Mouse (Mus musculus): ENCODE results near the gene Lmf1. TPM values are rescaled to one million over a fixed set of nuclear protein-coding genes. Genes with fewer than 3 reads are reported as not detected.
A peak's percentile ranks its signal among the peaks of the same experiment; 100 is the strongest.

Gene Lmf1
- polyA plus RNA-seq, 1 experiment from 2014 or later, result 26.7 TPM

DNA sequence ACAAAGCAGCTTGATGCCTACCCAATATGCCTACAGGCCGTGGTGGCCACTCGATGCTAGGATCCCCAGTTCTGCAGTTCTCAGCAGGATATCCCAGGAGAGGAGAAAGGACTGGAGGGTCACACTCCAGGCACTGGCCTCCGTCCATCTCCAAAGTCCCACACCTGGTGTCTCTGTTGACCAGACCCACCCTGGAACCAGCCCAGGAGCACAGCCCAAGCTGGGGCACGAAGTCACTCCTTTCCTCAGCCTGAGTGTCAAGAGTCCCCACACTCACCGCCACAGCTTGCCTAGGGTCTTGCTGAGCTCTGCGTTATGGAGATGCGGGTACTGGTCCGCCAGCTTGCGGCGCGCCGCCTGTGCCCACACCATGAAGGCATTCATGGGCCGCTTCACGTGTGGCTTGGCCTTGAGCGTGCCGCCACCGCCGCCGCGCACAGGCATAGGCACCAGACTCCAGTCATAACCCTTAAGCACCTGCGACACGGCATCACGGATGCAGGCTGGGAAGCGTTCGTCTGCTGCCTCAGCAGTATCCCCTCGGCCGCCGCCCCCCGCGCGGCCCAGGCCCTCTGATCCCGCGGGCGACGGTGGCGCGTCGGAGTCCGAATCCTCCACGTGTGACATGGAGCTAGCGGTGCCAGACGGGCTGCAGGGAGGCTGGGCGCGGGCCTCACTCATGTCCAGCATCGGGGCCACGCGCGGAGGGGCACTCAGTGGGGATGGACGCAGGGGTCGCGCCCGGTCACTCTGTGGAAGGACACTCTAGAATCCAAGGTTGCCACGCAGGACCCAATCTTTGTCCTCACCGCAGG is 8.8 kb upstream of the Lmf1 start:
- Histone ChIP-seq H3K36me3 (no peaks in the 10 kb centered on the region), H3K9ac (peak overlapping the region; percentile 23; the same call in 1 of the 2 replicates), H3K27me3 (peaks cover 46% of the 10 kb centered on the region), H3K27ac (no peak overlapping the region), H3K4me1 (peaks cover 31% of the 10 kb centered on the region), H3K4me3 (peak overlapping the region; percentile 47), H3K4me2 (peak overlapping the region; percentile 97), H3K9me3 (no peaks in the 10 kb centered on the region)
- 5% methylated on average over 54 of the region's 54 CpGs for whole genome bisulfite sequencing
- ATAC-seq (ENCODE audit: borderline replicate concordance, extremely low read depth, low FRiP score, low TSS enrichment), result 0 out of 2 replicates have a peak, but pooled peaks have one; percentile 7

- Histone ChIP-seq H3K9ac (peak within 1 kb of the TSS; percentile 23), H3K27ac (no peak within 1 kb of the TSS), H3K4me3 (peak within 1 kb of the TSS; percentile 47), H3K36me3 (no peaks in the 10 kb centered on the region), H3K9me3 (no peaks in the 10 kb centered on the region), H3K27me3 (peaks cover 46% of the 10 kb centered on the region), H3K4me1 (peaks cover 33% of the 10 kb centered on the region), H3K4me2 (peak within 1 kb of the TSS; percentile 97)
- under 1% methylated on average over 61 of the region's 61 CpGs for WGBS
- ATAC-seq (ENCODE audit: borderline replicate concordance, extremely low read depth, low FRiP score, low TSS enrichment), result peak; percentile 80
These were observed 8.0 kb upstream of the Lmf1 start, which contains the start of gene Sox8 for GRCm38 (mm10) chr17:25570648-25571452. TSS of gene Sox8 (minus strand) at chr17:25570686.

GRCm38 (mm10) chr17:25571453-25571820 is 7.4 kb upstream of the Lmf1 start:
- Histone ChIP-seq H3K4me2 (peak overlapping the region; percentile 97), H3K4me3 (peak overlapping the region; percentile 47), H3K27me3 (peaks cover 46% of the 10 kb centered on the region), H3K4me1 (peaks cover 33% of the 10 kb centered on the region), H3K9me3 (no peaks in the 10 kb centered on the region), H3K27ac (no peak overlapping the region), H3K9ac (peak overlapping the region; percentile 19; the same call in 1 of the 2 replicates), H3K36me3 (no peaks in the 10 kb centered on the region)
- 3% methylated on average over 8 of the region's 8 CpGs for WGBS
- no peak for ATAC-seq (ENCODE audit: borderline replicate concordance, extremely low read depth, low FRiP score, low TSS enrichment)

- Histone ChIP-seq H3K27ac (no peak overlapping the region), H3K9me3 (no peaks in the 10 kb centered on the region), H3K9ac (no peak overlapping the region), H3K27me3 (peaks cover 11% of the 10 kb centered on the region), H3K36me3 (no peaks in the 10 kb centered on the region), H3K4me1 (peaks cover 30% of the 10 kb centered on the region), H3K4me2 (no peak overlapping the region), H3K4me3 (no peak overlapping the region)
- WGBS, result 51% methylated on average over 12 of the region's 12 CpGs
- ATAC-seq (ENCODE audit: borderline replicate concordance, extremely low read depth, low FRiP score, low TSS enrichment), result no peak
These were observed 3.5 kb upstream of the Lmf1 start for GRCm38 (mm10) chr17:25575208-25575971.

DNA sequence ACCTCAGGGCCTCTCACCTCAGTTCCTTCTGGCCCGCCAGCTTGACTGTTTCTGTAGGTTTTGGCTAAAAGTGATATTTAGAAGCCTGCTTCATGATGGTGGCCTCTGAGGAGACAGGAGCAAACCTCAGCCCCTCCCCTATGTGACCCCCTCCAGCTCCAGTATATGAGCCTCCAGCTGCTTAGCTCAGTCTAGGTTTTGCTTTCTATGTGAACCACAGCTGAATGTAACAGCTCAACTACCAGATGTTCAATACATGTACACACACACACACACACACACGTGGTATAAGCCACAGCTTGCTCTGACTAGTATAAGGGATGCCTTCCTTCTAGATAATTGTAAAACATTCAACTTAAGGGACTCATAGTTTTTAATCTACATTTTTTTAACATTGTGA is 2.9 kb upstream of the Lmf1 start:
- Histone ChIP-seq H3K9ac (no peak overlapping the region), H3K9me3 (no peaks in the 10 kb centered on the region), H3K4me3 (no peak overlapping the region), H3K36me3 (no peaks in the 10 kb centered on the region), H3K27me3 (peaks cover 5% of the 10 kb centered on the region), H3K4me2 (no peak overlapping the region), H3K4me1 (peaks cover 25% of the 10 kb centered on the region; the same call in 1 of the 2 replicates), H3K27ac (no peak overlapping the region)
- ATAC-seq (ENCODE audit: borderline replicate concordance, extremely low read depth, low FRiP score, low TSS enrichment), result no peak
- WGBS, result 57% methylated on average over 2 of the region's 2 CpGs

- WGBS, result 45% methylated on average over 6 of the region's 6 CpGs
- H3K27me3 ChIP-seq, result peaks cover 3% of the 10 kb centered on the region
- no peaks in the 10 kb centered on the region for H3K9me3 ChIP-seq
- H3K4me3 ChIP-seq, result no peak overlapping the region
- H3K27ac ChIP-seq, result no peak overlapping the region
- H3K36me3 ChIP-seq, result no peaks in the 10 kb centered on the region
- peaks cover 20% of the 10 kb centered on the region; the same call in 1 of the 2 replicates for H3K4me1 ChIP-seq
- ATAC-seq (ENCODE audit: borderline replicate concordance, extremely low read depth, low FRiP score, low TSS enrichment), result no peak
- H3K9ac ChIP-seq, result no peak overlapping the region
- no peak overlapping the region for H3K4me2 ChIP-seq
These were observed 1.6 kb upstream of the Lmf1 start for GRCm38 (mm10) chr17:25577263-25577662.

DNA sequence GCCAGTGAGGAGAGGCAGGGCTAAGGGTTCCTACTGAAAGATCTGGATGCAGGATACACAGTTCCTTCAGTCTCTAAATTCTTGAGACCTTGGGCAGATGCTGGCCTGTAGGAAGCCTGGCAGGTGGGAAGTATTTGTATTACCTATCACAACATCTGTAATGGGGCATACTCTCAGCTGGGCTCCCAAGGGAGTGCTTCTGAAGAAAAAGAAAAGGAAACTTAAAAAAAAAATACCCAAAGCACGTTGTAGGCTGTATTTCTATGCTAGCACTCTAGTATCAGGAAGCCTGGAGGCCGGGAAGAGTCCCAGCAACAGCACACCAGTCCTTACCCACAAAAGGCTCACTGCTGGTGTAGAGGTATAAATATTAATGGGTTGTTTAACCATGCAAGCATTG is 1.2 kb upstream of the Lmf1 start:
- Histone ChIP-seq H3K9ac (no peak overlapping the region), H3K4me2 (no peak overlapping the region), H3K4me1 (peaks cover 20% of the 10 kb centered on the region; the same call in 1 of the 2 replicates), H3K36me3 (no peaks in the 10 kb centered on the region), H3K4me3 (no peak overlapping the region), H3K9me3 (no peaks in the 10 kb centered on the region), H3K27me3 (no peaks in the 10 kb centered on the region), H3K27ac (no peak overlapping the region)
- WGBS, result 48% methylated on average over 2 of the region's 2 CpGs
- no peak for ATAC-seq (ENCODE audit: borderline replicate concordance, extremely low read depth, low FRiP score, low TSS enrichment)

DNA sequence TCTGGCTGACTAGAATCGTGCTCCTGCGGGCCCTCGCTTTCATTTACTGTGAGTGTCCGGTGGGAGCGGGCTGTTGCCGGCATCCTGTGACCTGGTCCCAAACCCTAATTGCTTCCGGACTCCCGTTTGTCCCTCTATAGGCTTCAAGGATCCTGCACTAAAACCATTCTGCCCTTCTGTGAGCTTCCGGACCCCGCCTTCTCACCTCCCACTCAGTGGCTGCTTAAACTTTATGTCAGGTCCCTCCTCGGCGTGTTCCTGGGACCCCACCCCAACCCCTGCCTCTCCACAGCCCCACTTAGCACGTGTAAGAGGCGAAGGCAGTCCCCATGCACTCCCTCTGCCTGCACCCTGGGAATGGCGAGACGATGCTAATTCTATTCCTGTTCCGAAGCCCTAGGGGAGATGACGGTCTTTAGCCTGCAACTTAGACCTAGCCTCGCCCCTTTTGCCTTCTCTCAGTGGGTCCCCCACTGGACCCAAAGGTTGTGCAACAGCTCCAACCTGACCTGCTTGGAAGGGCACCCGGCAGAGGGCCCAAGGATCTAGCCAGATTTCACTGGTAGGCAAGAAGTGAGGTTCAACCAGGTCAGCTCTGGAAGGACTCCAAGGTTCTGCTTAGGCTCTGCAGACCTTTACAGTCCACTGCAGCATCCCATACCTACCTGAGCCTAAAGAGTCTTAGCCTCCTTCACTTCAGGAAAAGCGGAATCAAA is 605 bp downstream of the Lmf1 start:
- Histone ChIP-seq H3K27ac (peak overlapping the region; percentile 70), H3K4me2 (peak overlapping the region; percentile 87), H3K4me3 (peak overlapping the region; percentile 75), H3K27me3 (no peaks in the 10 kb centered on the region), H3K36me3 (0 out of 2 replicates have a peak, but pooled peaks cover under 1% of the 10 kb centered on the region), H3K9me3 (no peaks in the 10 kb centered on the region), H3K4me1 (peaks cover 20% of the 10 kb centered on the region; the same call in 1 of the 2 replicates), H3K9ac (peak overlapping the region; percentile 80)
- WGBS, result 3% methylated on average over 21 of the region's 21 CpGs
- peak; percentile 21; the same call in 1 of the 2 replicates for ATAC-seq (ENCODE audit: borderline replicate concordance, extremely low read depth, low FRiP score, low TSS enrichment)

GRCm38 (mm10) chr17:25582076-25582475 is 3.2 kb downstream of the Lmf1 start:
- Histone ChIP-seq H3K9me3 (no peaks in the 10 kb centered on the region), H3K4me3 (no peak overlapping the region), H3K36me3 (peaks cover 8% of the 10 kb centered on the region; the same call in 1 of the 2 replicates), H3K27ac (no peak overlapping the region), H3K4me2 (no peak overlapping the region), H3K9ac (no peak overlapping the region), H3K27me3 (no peaks in the 10 kb centered on the region), H3K4me1 (peaks cover 14% of the 10 kb centered on the region; the same call in 1 of the 2 replicates)
- WGBS, result 78% methylated on average over 8 of the region's 8 CpGs
- ATAC-seq (ENCODE audit: borderline replicate concordance, extremely low read depth, low FRiP score, low TSS enrichment), result no peak

- H3K4me2 ChIP-seq, result no peak overlapping the region
- no peak overlapping the region for H3K27ac ChIP-seq
- no peaks in the 10 kb centered on the region for H3K27me3 ChIP-seq
- 56% methylated on average over 4 of the region's 4 CpGs for WGBS
- peaks cover 13% of the 10 kb centered on the region; the same call in 1 of the 2 replicates for H3K4me1 ChIP-seq
- H3K4me3 ChIP-seq, result no peak overlapping the region
- H3K9ac ChIP-seq, result no peak overlapping the region
- ATAC-seq (ENCODE audit: borderline replicate concordance, extremely low read depth, low FRiP score, low TSS enrichment), result no peak
- H3K36me3 ChIP-seq, result peaks cover 8% of the 10 kb centered on the region; the same call in 1 of the 2 replicates
- H3K9me3 ChIP-seq, result no peaks in the 10 kb centered on the region
These were observed 4.2 kb downstream of the Lmf1 start for GRCm38 (mm10) chr17:25583099-25583498.

- H3K4me2 ChIP-seq, result no peak overlapping the region
- WGBS, result 77% methylated on average over 8 of the region's 8 CpGs
These were observed 5.0 kb downstream of the Lmf1 start for GRCm38 (mm10) chr17:25583858-25584257.

More at GRCm38 (mm10) chr17:25583858-25584257, 5.0 kb downstream of the Lmf1 start:
- Histone ChIP-seq H3K4me3 (no peak overlapping the region), H3K27ac (no peak overlapping the region), H3K27me3 (no peaks in the 10 kb centered on the region), H3K4me1 (peaks cover 6% of the 10 kb centered on the region; the same call in 1 of the 2 replicates), H3K9me3 (no peaks in the 10 kb centered on the region), H3K9ac (no peak overlapping the region), H3K36me3 (peaks cover 8% of the 10 kb centered on the region; the same call in 1 of the 2 replicates)
- no peak for ATAC-seq (ENCODE audit: borderline replicate concordance, extremely low read depth, low FRiP score, low TSS enrichment)
